Mouse (Mus musculus) erythroblast, embryonic 14.5 days (primary cell): ENCODE data around the gene Psmb9.

Experiments used
- GATA1 ChIP-seq: IDR thresholded peaks from 2 replicates; pipeline ENCODE4 v1.6.1; 2012; ENCODE audit warnings: low read length, inconsistent platforms, mixed read lengths
- TAL1 ChIP-seq: IDR thresholded peaks from 3 replicates; pipeline ENCODE4 v1.6.1; 2012; ENCODE audit warnings: low read length, inconsistent platforms, mixed read lengths

DNA sequence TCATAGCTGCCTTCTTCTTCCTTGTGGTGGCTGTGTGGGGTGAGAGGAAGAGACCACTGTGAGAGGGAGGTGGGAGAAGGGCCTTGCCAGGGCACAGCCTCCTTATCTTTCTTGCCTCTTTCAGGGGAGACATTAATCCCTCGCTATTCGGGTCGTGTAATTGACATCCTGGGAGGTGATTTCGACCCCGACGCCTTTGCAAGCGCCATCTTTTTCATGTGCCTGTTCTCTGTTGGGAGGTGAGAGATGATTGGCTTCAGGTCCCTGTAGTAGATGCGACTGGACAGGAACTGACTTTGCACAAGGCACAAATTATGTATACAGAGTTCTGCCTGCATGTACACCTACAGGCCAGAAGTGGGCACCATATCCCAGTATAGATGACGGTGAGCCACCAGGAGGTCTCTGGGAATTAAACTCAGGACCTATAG lies 18.2 kb upstream of the Psmb9 start:
- TF ChIP-seq TAL1 (no peak), GATA1 (no peak)
